Mouse (Mus musculus): ENCODE results near the gene Zbtb11. TPM values are rescaled to one million over a fixed set of nuclear protein-coding genes. Genes with fewer than 3 reads are reported as not detected.

Gene Zbtb11
- 5.3 and 6.1 TPM in 2 replicates for polyA plus RNA-seq (2012; rRNA removed)

GRCm38 (mm10) chr16:55973431-55974255, at the start of gene Zbtb11:
TSS of gene Zbtb11 (plus strand) at chr16:55973883.

GRCm38 (mm10) chr16:55934453-55935037, 39.1 kb upstream of the Zbtb11 start, which contains the start of gene Cep97:
TSS of gene Cep97 (minus strand) at chr16:55934855.

GRCm38 (mm10) chr16:55966212-55966871, 7.3 kb upstream of the Zbtb11 start, which contains the start of gene Rpl24:
TSS of gene Rpl24 (plus strand) at chr16:55966275.

GRCm38 (mm10) chr16:56029661-56030082, 56.0 kb downstream of the Zbtb11 start, which contains the start of gene Pcnp:
TSS of gene Pcnp (minus strand) at chr16:56029739.

GRCm38 (mm10) chr16:56037138-56038010, 63.7 kb downstream of the Zbtb11 start, which contains the start of gene Trmt10c:
TSS of gene Trmt10c (minus strand) at chr16:56037819.

GRCm38 (mm10) chr16:56048038-56048437, 74.4 kb downstream of the Zbtb11 start, which contains the start of gene Senp7:
TSS of gene Senp7 (plus strand) at chr16:56048338.

Other genes starting within 250 kb of the Zbtb11 start
- 8.4 and 14.3 TPM in 2 replicates for gene Nfkbiz, start 135.0 kb upstream of the Zbtb11 start, polyA plus RNA-seq (2012; rRNA removed)
- 0.53 and 0.75 TPM in 2 replicates for gene Nxpe3, start 78.6 kb upstream of the Zbtb11 start, polyA plus RNA-seq (2012; rRNA removed)
- gene Cep97, start 39.0 kb upstream of the Zbtb11 start, polyA plus RNA-seq (2012; rRNA removed) = 0.64 and 0.74 TPM in 2 replicates
- 83.0 and 88.8 TPM in 2 replicates for gene Rpl24, start 7.6 kb upstream of the Zbtb11 start, polyA plus RNA-seq (2012; rRNA removed)
- 4.1 and 5.8 TPM in 2 replicates for gene Pcnp, start 55.9 kb downstream of the Zbtb11 start, polyA plus RNA-seq (2012; rRNA removed)
- gene Trmt10c, start 63.9 kb downstream of the Zbtb11 start, polyA plus RNA-seq (2012; rRNA removed) = 4.0 and 5.1 TPM in 2 replicates
- 1.3 and 1.9 TPM in 2 replicates for gene Senp7, start 74.5 kb downstream of the Zbtb11 start, polyA plus RNA-seq (2012; rRNA removed)
- gene Impg2, start 230.4 kb downstream of the Zbtb11 start, polyA plus RNA-seq (2012; rRNA removed) = 0.03 and 0.09 TPM in 2 replicates

Data from ovary, adult 2 months (tissue).